Mouse (Mus musculus): ENCODE measurements at regions not wholly inside any gene's neighbourhood (a gene's known extent, or its start where the extent isn't known, plus 50 kb on each side); places are given as distances from the start of the nearest gene placed in this dataset.
"Not testable (repeated sequence)": the region's sequence is repeated elsewhere in the genome, so short reads cannot be mapped to it uniquely, and the experiment has no call there.

DNA sequence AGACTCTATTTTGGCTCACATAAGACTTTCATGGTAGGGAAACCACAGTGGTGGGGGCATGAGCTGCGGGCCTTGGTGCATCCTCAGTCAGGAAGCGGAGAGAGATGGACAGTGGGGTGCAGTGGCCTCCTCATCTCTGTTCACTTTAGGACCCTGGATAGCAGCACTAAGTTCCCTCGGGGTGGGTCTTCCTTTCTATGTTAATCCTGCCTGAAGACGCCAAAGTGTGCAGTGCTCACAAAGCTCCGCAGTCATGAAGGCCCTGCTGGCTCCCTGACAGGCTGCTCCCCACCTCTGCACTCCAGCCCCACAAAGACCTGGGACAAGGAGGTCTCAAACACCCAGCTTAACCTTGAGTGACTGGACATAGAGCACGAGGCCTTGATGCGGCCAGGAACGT lies 56.8 kb downstream of the Sox1 start:
- no peak for DNase-seq

GRCm38 (mm10) chr8:12455376-12455775 lies 60.3 kb downstream of the Sox1 start:
- not testable (repeated sequence) for DNase-seq

DNA sequence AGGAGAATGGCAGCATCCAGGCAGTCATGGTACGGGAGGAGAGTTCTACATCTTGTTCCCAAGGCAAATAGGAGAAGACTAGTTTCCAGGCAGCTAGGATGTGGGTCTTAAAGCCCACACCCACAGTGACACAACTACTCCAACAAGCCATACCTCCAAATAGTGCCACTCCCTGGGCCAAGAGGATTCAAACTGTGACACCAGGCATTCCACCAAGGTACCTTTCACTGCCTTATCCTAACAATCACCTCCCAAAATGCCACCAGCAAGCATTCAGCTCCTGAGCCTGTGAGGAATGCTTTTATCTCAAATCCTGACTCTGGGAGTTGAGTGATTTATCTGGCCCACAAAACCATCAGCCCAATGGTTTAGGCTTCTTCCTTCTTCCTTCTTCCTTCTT lies 61.2 kb downstream of the Sox1 start:
- DNase-seq = no peak

DNA sequence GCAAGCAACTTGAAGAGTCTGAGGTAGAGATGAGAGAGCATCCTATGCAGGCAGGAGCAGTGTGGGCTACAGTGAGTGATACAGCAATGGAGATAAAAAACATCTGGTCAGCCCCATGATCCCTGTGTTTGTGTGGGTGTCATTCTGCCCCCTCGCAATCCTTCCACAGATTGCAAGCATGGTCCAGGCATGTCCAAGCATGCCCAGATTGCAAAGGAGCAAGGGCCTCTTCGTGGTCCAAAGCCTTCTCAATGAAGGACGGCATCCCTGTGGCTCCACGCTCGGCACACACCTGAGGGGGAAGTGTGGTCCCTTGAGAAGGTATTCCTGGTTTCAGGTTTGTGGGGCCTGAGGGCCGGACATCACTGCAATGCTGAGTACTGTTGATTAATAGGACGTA lies 61.9 kb downstream of the Sox1 start:
- no peak for DNase-seq

DNA sequence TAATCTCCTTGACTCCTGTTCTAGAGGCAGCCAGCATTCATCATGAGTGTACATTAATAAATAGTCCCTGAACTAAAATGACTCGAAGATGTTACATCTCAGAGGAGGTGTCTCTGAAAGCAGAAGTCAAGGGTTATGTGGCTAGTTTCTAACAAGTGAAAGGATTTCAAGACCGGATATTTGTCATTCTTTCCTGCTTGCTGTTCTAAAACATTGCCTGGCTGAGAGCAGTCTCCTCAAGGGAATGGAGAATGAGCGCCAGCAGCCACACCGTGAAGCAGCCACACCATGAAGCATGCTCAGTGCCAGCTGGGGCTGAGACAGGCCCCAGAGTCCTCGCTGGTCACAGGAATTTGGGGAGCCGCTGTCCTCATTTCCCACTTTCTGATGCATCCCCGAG lies 71.8 kb downstream of the Sox1 start:
- no peak for DNase-seq

- DNase-seq = no peak
Measured at GRCm38 (mm10) chr8:12467386-12468326, 72.6 kb downstream of the Sox1 start.

DNA sequence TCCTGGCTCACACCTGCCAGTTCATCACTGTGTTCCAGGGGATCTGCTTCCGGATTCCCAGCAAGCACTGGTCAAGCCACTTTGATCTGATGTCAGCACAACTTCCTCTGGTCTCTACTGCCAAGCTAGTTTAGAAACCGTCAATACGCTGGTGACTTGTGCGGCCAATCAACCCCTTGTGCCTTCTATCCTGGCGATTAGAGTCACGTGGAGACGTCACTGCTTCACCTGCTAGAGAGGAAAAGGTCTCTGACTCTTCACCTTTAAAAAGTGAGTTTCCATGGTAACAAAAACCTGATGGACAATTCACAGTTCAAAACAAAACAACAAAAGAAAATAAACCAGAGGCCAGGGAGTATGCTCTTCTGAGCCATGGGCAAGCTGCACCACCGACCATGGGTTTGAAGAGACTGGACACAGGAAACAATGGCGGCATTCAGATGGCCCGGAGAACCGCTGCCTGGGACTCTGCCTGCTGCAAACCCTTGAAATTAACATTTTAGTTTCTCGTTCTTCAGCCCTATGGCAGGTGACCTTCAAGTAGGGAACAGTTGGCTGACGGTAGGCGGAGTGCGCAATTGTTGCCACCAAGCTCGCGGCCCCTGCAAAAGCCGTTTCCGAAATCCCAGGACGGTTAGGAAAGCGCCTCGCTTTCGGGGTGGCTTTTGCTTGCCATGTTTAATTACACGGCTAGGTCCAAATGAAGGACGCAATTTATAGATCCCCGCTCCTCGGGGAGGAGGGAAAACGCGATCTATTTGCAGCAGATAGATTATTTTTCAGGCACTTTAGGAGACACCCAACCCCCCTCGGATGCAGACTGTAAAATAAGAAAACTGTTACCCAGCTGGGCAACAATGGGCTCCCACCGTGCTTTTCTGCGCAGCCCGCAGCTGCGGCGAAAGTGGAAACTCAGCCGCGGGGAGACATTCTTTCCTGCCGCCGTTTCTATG lies 82.6 kb downstream of the Sox1 start:
- DNase-seq = peak; percentile 19

DNA sequence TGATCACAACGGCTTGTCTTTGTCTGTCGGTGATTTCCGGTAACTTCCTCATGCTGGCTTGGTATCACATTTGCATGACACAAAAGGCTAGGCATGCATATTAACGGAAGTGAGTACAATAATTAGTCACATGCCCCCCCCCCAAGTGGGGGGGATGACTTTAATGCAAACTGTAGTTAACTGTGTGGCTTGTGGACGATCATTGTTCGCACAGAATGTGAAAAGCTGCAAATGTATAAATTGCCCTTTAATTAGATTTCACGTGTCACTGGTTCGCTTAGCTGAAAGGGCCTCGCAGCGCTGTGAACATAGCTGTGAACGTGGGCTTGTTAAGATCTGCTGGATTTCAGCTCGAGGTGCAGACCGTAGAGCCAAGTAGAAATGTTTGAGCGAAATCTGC lies 86.8 kb downstream of the Sox1 start:
- no peak for DNase-seq

DNA sequence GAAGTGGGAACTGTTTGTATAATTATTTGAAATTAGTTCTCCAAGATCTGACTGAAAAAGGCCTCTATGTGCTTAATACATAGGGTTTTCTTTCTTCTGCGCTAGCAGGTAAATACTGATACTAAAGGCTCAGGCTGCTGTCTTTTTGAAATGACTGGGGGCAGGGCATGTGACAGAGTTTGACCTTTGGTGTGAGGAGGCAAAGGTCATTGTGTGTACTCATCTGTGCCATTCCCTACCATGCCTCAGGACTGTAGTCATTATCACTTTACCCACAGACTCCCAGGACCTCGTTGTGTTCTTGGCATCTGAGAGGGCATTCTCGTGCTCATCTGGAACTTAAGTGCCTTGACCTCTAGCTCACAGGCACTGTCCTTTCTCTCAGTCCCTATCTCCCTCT lies 88.5 kb downstream of the Sox1 start:
- DNase-seq = no peak

- DNase-seq = no peak
Measured at GRCm38 (mm10) chr8:12485326-12485725, 87.5 kb upstream of the Spaca7 start.

- peak; percentile 23 for DNase-seq
Measured at GRCm38 (mm10) chr8:12486331-12487061, 86.3 kb upstream of the Spaca7 start.

DNA sequence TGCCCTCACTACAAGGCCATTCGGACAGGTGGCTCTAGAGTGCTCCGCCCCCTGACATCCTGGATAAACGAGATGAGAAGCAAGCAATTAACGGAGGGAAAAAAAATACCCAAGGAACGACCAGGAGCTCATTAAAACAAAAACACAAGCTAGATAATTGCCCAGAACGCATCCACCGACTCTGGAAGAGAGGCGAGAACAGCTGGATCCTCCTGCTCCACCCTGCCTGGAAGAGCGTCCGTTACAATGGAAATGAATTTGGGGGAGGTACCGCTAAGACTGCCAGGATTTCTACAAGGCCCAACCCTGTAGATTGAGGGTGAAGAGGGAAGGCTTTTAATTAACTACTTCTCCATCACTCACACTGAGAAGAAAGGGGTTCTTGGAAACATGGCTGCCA lies 85.6 kb upstream of the Spaca7 start:
- no peak for DNase-seq

DNA sequence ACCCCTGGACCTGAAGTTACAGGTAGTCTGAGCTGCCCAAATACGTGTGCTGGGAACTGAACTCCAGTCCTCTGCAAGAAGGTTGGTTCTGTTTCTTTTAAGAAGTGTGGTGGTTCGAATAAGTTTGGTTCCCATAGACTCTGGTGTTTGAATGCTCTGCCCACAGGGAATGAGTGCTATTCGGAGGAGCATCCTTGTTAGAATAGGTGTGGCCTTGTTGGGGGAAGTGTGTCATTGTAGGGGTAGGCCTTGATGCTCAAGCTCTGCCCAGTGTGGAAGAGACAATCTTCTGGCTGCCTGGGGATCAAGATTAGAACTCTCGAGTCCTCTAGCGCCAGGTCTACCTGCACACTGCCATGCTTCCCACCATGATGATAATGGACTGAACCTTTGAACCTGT lies 83.6 kb upstream of the Spaca7 start:
- DNase-seq = no peak

DNA sequence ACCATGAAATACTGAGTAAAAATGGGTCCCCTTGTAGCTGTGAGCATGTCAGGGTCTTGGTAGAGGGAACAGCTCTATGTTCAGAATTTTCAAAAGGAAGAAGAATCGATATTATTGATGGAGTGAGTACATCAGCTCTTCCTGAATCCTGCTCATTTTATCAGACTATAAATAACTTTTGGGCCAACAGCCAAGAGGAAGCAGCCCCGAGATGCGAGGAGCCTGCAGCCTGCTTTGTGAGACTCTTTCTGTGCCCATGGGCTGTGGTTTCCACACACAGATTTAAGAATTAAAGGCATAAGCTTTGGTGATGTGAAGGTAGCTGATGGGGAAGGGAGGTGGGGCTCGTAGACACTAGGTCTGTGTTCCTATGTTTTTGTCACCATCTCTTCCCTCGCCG lies 81.4 kb upstream of the Spaca7 start:
- DNase-seq = no peak

- DNase-seq = no peak
Measured at GRCm38 (mm10) chr8:12492461-12492860, 80.4 kb upstream of the Spaca7 start.

DNA sequence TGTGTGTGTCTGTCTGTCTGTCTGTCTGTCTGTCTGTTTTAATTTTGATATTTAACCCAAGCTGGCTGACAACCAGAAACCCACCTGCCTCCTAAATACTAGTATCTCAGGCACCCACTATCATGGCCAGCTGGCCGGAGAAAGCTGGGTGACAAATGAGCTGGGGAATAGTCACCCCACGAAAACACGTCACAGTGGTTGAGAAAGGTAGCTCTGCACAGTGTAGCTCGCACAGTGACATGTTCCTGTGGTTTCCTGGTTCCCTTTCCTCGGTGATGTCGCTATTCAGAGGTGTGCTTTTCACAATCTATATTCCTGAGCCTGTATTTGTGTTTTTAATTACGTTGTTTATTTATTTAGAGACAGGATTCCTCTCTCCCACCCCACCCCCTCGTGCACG lies 78.3 kb upstream of the Spaca7 start:
- DNase-seq = no peak

GRCm38 (mm10) chr8:12497420-12497819 lies 75.4 kb upstream of the Spaca7 start:
- no peak for DNase-seq

DNA sequence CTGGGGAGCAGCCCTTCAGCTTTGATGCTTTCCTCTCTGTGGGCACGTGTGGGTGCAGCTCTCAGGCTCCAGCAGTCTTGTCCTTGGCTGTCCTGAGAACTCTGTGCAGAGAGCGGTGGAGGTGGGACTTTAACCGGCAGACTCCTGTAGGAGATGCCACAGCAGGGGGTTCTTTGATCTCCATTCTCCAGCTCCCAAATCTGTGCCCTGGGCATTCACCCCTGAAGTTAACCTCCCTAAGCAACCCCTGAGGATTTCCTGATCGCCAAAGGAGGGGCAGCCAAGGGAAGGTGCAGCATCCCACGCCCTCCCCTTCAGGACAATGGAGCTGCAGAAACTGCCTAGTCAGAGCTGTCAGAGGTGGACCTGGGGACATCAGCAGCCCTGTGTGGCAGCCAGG lies 73.2 kb upstream of the Spaca7 start:
- no peak for DNase-seq

DNA sequence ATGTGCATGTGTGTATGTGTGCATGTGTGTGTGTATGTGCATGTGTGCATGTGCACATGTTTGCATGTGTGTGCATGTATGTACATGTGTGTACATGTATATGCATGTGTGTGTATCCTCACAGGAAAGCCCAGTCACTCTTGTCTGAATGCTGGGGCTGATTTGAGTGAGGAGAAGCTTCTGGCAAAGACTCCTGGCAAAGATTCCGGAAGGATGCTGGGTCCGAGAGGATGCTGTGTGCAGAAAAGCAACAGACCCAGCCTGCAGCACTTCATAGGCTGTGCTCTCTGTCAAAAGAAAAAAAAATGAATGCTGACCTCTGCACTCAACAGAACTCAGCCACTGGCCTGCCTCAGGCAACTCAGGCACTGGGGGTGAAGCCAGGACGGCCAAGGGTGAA lies 72.5 kb upstream of the Spaca7 start:
- DNase-seq = no peak

GRCm38 (mm10) chr8:12501824-12502223 lies 71.0 kb upstream of the Spaca7 start:
- no peak for DNase-seq

- no peak for DNase-seq
Measured at GRCm38 (mm10) chr8:12502321-12502775, 70.5 kb upstream of the Spaca7 start.

GRCm38 (mm10) chr8:12502856-12503255 lies 70.0 kb upstream of the Spaca7 start:
- DNase-seq = no peak
